Mouse (Mus musculus) embryonic facial prominence, embryonic 15.5 days (tissue): Measurements from ENCODE around the gene Vmn1r25. TPM values are rescaled to one million over a fixed set of nuclear protein-coding genes. Genes with fewer than 3 reads are reported as not detected.
"Not testable (repeated sequence)": the region's sequence is repeated elsewhere in the genome, so short reads cannot be mapped to it uniquely, and the experiment has no call there.

ENCODE experiments used
- ATAC-seq: fragments of 200-750 bp; cut with Nextera tagmentation; 2 replicates; pipeline ENCODE4 v1.8.0; 2017; ENCODE audit warnings: low read depth, moderate TSS enrichment; ENCODE audit not compliant: insufficient number of reproducible peaks, low FRiP score, low TSS enrichment
- H3K27ac ChIP-seq: fragments of 300-500 bp; sonication (generic); replicated peaks from 2 replicates; pipeline ENCODE4 v1.5.1; 2015; ENCODE audit warnings: mild to moderate bottlenecking, inconsistent platforms
- H3K27me3 ChIP-seq: fragments of 300-500 bp; sonication (generic); 2 replicates; pipeline ENCODE4 v1.6.1; 2015; ENCODE audit warnings: inconsistent platforms
- H3K36me3 ChIP-seq: fragments of 300-500 bp; sonication (generic); 2 replicates; pipeline ENCODE4 v1.6.1; 2015; ENCODE audit warnings: mild to moderate bottlenecking, inconsistent platforms
- H3K4me1 ChIP-seq: fragments of 300-500 bp; sonication (generic); 2 replicates; pipeline ENCODE4 v1.6.1; 2015; ENCODE audit warnings: inconsistent platforms
- H3K4me2 ChIP-seq: fragments of 300-500 bp; sonication (generic); replicated peaks from 2 replicates; pipeline ENCODE4 v1.6.1; 2015; ENCODE audit warnings: mild to moderate bottlenecking, inconsistent platforms
- H3K4me3 ChIP-seq: fragments of 300-500 bp; sonication (generic); replicated peaks from 2 replicates; pipeline ENCODE4 v1.5.1; 2015; ENCODE audit warnings: mild to moderate bottlenecking, inconsistent platforms
- H3K9ac ChIP-seq: fragments of 300-500 bp; sonication (generic); 2 replicates; pipeline ENCODE4 v1.6.1; 2015; ENCODE audit warnings: inconsistent platforms
- H3K9me3 ChIP-seq: fragments of 300-500 bp; sonication (generic); replicated peaks from 2 replicates; pipeline ENCODE4 v1.6.1; 2016; ENCODE audit warnings: inconsistent platforms
- WGBS: fragments of 180-500 bp; shearing (Covaris S2); methylation state at CpG from one replicate; pipeline ENCODE4 v1.1.7; 2015; 5-methylcytosine and 5-hydroxymethylcytosine counted together
- polyA plus RNA-seq: library from polyadenylated mRNA; unstranded; fragments of >200 nt; fragmentation: Nextera tagmentation; extraction: Ambion mirVana; gene quantifications from 2 replicates; pipeline ENCODE4 v1.2.1, GENCODE M21; 2015

Gene Vmn1r25
- not detected in 2 replicates for polyA plus RNA-seq

GRCm38 (mm10) chr6:57980710-57981109, at the start of gene Vmn1r25:
Gene Vmn1r25 (minus strand): TSS chr6:57980810.
- 55% methylated on average over 3 of the region's 3 CpGs for WGBS
- H3K4me3 ChIP-seq, result no peak within 1 kb of the TSS
- H3K9ac ChIP-seq, result no peak within 1 kb of the TSS
- H3K4me1 ChIP-seq, result no peaks in the 10 kb centered on the region
- H3K27ac ChIP-seq, result no peak within 1 kb of the TSS
- no peaks in the 10 kb centered on the region for H3K9me3 ChIP-seq
- no peak within 1 kb of the TSS for H3K4me2 ChIP-seq
- no peaks in the 10 kb centered on the region for H3K27me3 ChIP-seq
- H3K36me3 ChIP-seq, result no peaks in the 10 kb centered on the region
- ATAC-seq, result no peak

GRCm38 (mm10) chr6:58017478-58017877, 36.9 kb upstream of the Vmn1r25 start:
- H3K4me2 ChIP-seq, H3K27me3 ChIP-seq, H3K4me3 ChIP-seq, H3K36me3 ChIP-seq, H3K9me3 ChIP-seq, H3K9ac ChIP-seq, H3K27ac ChIP-seq, ATAC-seq, H3K4me1 ChIP-seq: not testable (repeated sequence)
- 90% methylated on average over 21 of the region's 21 CpGs for WGBS

- 95% methylated on average over 1 of the region's 1 CpGs for WGBS
- ATAC-seq, result no peak
- no peak within 1 kb of the TSS for H3K9ac ChIP-seq
- no peaks in the 10 kb centered on the region for H3K9me3 ChIP-seq
- no peaks in the 10 kb centered on the region for H3K4me1 ChIP-seq
- no peak within 1 kb of the TSS for H3K27ac ChIP-seq
- H3K36me3 ChIP-seq, result no peaks in the 10 kb centered on the region
- no peaks in the 10 kb centered on the region for H3K27me3 ChIP-seq
- no peak within 1 kb of the TSS for H3K4me3 ChIP-seq
- no peak within 1 kb of the TSS for H3K4me2 ChIP-seq
These were observed 34.4 kb upstream of the Vmn1r25 start, which contains the start of gene Vmn1r26 for GRCm38 (mm10) chr6:58015059-58015458. Gene Vmn1r26 (minus strand): TSS chr6:58015159.

- not testable (repeated sequence) for H3K27me3 ChIP-seq, H3K4me2 ChIP-seq, H3K4me1 ChIP-seq, H3K9ac ChIP-seq, ATAC-seq, H3K27ac ChIP-seq, H3K4me3 ChIP-seq, H3K36me3 ChIP-seq, H3K9me3 ChIP-seq
- 71% methylated on average over 1 of the region's 1 CpGs for WGBS
These were observed 19.2 kb downstream of the Vmn1r25 start, which contains the start of gene Vmn1r24 for GRCm38 (mm10) chr6:57961403-57961802. Gene Vmn1r24 (minus strand): TSS chr6:57961503.

Other genes starting within 250 kb of the Vmn1r25 start
- gene Vopp1, start 155.7 kb downstream of the Vmn1r25 start, polyA plus RNA-seq, result 39.7 and 42.4 TPM in 2 replicates
- not detected in 2 replicates for gene Vmn1r21, start 130.5 kb downstream of the Vmn1r25 start, polyA plus RNA-seq
- gene Vmn1r22, start 72.8 kb downstream of the Vmn1r25 start, polyA plus RNA-seq, result not detected in 2 replicates
- not detected in 2 replicates for gene Vmn1r23, start 54.0 kb downstream of the Vmn1r25 start, polyA plus RNA-seq
- not detected in 2 replicates for gene Vmn1r24, start 19.3 kb downstream of the Vmn1r25 start, polyA plus RNA-seq
- not detected in 2 replicates for gene Vmn1r26, start 34.3 kb upstream of the Vmn1r25 start, polyA plus RNA-seq
- 0.12 TPM in 1 of 2 replicates, not detected in the other for gene Vmn1r27, start 238.0 kb upstream of the Vmn1r25 start, polyA plus RNA-seq